Mouse (Mus musculus): ENCODE results near the gene Atad2b. TPM values are rescaled to one million over a fixed set of nuclear protein-coding genes. Genes with fewer than 3 reads are reported as not detected.
A peak's percentile ranks its signal among the peaks of the same experiment; 100 is the strongest.

Atad2b gene
- polyA plus RNA-seq, 1 experiment from 2014 or later: 4.7 TPM

- H3K27me3 ChIP-seq (ENCODE audit: insufficient read depth, low read length): no peaks in the 10 kb centered on the region
- no peak for TF ChIP-seq CTCF (IDR thresholded peaks at IDR 0.05; ENCODE audit: low read depth)
- TF ChIP-seq EP300 (IDR thresholded peaks at IDR 0.05; ENCODE audit: low read depth): no peak
- ATAC-seq (peak; percentile 54), DNase-seq (no peak)
- no peaks in the 10 kb centered on the region for H3K4me1 ChIP-seq (ENCODE audit: insufficient read depth)
- no peak overlapping the region for H3K4me2 ChIP-seq (ENCODE audit: low read depth, low read length)
- H3K4me3 ChIP-seq (ENCODE audit: low read depth, low read length): no peak overlapping the region
- no peak overlapping the region for H3K9ac ChIP-seq (replicated peaks)
- H3K36me3 ChIP-seq (replicated peaks; ENCODE audit: insufficient read depth, low read length): peaks cover 33% of the 10 kb centered on the region
- H3K9me3 ChIP-seq (ENCODE audit: low read length): no peaks in the 10 kb centered on the region
- H3K27ac ChIP-seq (ENCODE audit: low read depth): no peak overlapping the region
Observed at GRCm38 (mm10) chr12:4888739-4889138, 28.4 kb upstream of the Atad2b start.

- H3K27ac ChIP-seq (ENCODE audit: low read depth): no peak overlapping the region
- no peak overlapping the region for H3K9ac ChIP-seq (replicated peaks)
- no peak overlapping the region for H3K4me2 ChIP-seq (ENCODE audit: low read depth, low read length)
Observed at GRCm38 (mm10) chr12:4889251-4889650, 27.9 kb upstream of the Atad2b start.

GRCm38 (mm10) chr12:4889891-4890290 is 27.3 kb upstream of the Atad2b start:
- Histone ChIP-seq H3K9me3 (ENCODE audit: low read length) (no peaks in the 10 kb centered on the region), H3K4me1 (ENCODE audit: insufficient read depth) (no peaks in the 10 kb centered on the region), H3K27ac (ENCODE audit: low read depth) (no peak overlapping the region), H3K36me3 (replicated peaks; ENCODE audit: insufficient read depth, low read length) (peaks cover 32% of the 10 kb centered on the region), H3K9ac (replicated peaks) (no peak overlapping the region), H3K4me3 (ENCODE audit: low read depth, low read length) (no peak overlapping the region), H3K4me2 (ENCODE audit: low read depth, low read length) (no peak overlapping the region), H3K27me3 (ENCODE audit: insufficient read depth, low read length) (no peaks in the 10 kb centered on the region)
- DNase-seq (no peak), ATAC-seq (no peak)
- TF ChIP-seq EP300 (IDR thresholded peaks at IDR 0.05; ENCODE audit: low read depth) (no peak), CTCF (IDR thresholded peaks at IDR 0.05; ENCODE audit: low read depth) (no peak)
- WGBS (ENCODE audit: insufficient replicate concordance): 74% methylated on average over 1 of the region's 1 CpGs

More at GRCm38 (mm10) chr12:4889251-4889650, 27.9 kb upstream of the Atad2b start:
- Histone ChIP-seq H3K9me3 (ENCODE audit: low read length) (no peaks in the 10 kb centered on the region), H3K27me3 (ENCODE audit: insufficient read depth, low read length) (no peaks in the 10 kb centered on the region), H3K4me1 (ENCODE audit: insufficient read depth) (no peaks in the 10 kb centered on the region), H3K4me3 (ENCODE audit: low read depth, low read length) (no peak overlapping the region), H3K36me3 (replicated peaks; ENCODE audit: insufficient read depth, low read length) (peaks cover 35% of the 10 kb centered on the region)
- WGBS (ENCODE audit: insufficient replicate concordance): 87% methylated on average over 2 of the region's 2 CpGs
- no peak for TF ChIP-seq EP300 (IDR thresholded peaks at IDR 0.05; ENCODE audit: low read depth)
- TF ChIP-seq CTCF (IDR thresholded peaks at IDR 0.05; ENCODE audit: low read depth): no peak
- DNase-seq (no peak), ATAC-seq (no peak)

DNA sequence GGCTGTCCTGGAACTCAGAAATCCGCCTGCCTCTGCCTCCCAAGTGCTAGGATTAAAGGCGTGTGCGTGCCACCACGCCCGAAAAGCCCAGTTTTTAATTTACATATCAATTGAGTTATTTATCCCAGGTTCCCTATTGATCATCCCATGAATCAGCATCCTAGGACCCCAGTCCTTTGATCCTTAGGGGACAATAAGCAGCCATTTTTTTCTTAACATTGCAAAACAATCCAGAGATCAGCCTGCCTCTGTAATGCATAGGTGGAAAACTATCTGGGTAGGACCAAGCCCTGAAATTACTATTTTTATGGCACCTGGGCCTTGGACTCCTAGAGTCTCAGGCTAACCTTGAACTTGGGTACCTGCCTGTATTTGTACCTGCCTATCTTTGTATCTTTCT is 19.1 kb upstream of the Atad2b start:
- Histone ChIP-seq H3K4me3 (ENCODE audit: low read depth, low read length) (no peak overlapping the region), H3K27ac (ENCODE audit: low read depth) (no peak overlapping the region), H3K36me3 (replicated peaks; ENCODE audit: insufficient read depth, low read length) (peaks cover 10% of the 10 kb centered on the region), H3K9ac (replicated peaks) (no peak overlapping the region), H3K9me3 (ENCODE audit: low read length) (no peaks in the 10 kb centered on the region), H3K4me1 (ENCODE audit: insufficient read depth) (no peaks in the 10 kb centered on the region), H3K27me3 (ENCODE audit: insufficient read depth, low read length) (no peaks in the 10 kb centered on the region), H3K4me2 (ENCODE audit: low read depth, low read length) (no peak overlapping the region)
- no peak for DNase-seq
- no peak for ATAC-seq
- 92% methylated on average over 5 of the region's 5 CpGs for WGBS (ENCODE audit: insufficient replicate concordance)
- TF ChIP-seq CTCF (IDR thresholded peaks at IDR 0.05; ENCODE audit: low read depth): no peak
- TF ChIP-seq EP300 (IDR thresholded peaks at IDR 0.05; ENCODE audit: low read depth): no peak

DNA sequence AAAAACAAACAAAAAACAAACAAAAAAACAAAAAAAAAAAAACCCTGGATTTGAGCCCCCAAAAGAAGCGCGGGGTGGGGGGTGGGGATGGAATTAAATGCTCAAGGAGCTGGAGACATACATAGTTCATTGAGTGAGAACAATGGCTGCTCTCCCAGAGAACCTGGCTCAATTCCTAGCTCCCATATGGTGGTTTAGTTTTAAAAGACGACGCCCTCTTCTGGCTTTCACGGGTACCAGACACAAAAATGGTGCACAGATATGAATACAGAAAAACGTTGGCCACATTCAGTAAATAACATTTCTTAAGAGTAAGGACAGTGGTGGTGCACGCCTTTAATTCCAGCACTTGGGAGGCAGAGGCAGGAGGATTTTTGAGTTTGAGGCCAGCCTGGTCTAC is 11.2 kb upstream of the Atad2b start:
- WGBS (ENCODE audit: insufficient replicate concordance): 71% methylated on average over 7 of the region's 7 CpGs
- Histone ChIP-seq H3K36me3 (replicated peaks; ENCODE audit: insufficient read depth, low read length) (no peaks in the 10 kb centered on the region; the same call in 1 of the 2 replicates), H3K4me1 (ENCODE audit: insufficient read depth) (peaks cover 18% of the 10 kb centered on the region; the same call in 1 of the 2 replicates), H3K27me3 (ENCODE audit: insufficient read depth, low read length) (no peaks in the 10 kb centered on the region), H3K9ac (replicated peaks) (peak overlapping the region; percentile 85), H3K4me3 (ENCODE audit: low read depth, low read length) (peak overlapping the region; percentile 76), H3K4me2 (ENCODE audit: low read depth, low read length) (peak overlapping the region; percentile 79), H3K27ac (ENCODE audit: low read depth) (no peak overlapping the region), H3K9me3 (ENCODE audit: low read length) (no peaks in the 10 kb centered on the region)
- no peak for ATAC-seq
- no peak for DNase-seq
- no peak for TF ChIP-seq EP300 (IDR thresholded peaks at IDR 0.05; ENCODE audit: low read depth)
- TF ChIP-seq CTCF (IDR thresholded peaks at IDR 0.05; ENCODE audit: low read depth): peak; percentile 50

DNA sequence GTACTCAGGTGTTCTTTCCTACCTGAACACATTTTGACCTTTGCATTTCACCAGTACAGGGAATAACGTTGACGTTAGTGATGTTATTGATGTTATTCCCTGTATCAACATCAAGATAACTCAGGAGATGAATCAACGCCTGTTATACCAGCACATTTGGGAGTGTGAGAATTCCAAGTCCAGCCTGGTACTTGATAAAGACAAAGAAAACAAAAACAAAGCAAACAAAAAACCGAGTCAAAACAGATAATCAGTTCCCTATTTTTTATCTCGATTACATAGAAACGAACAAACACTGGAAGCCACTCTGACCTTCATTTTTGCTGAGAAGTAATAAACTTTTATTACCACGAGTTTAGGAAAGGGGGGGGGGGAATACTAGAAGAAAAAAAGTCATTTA is 10.7 kb upstream of the Atad2b start:
- peaks cover 18% of the 10 kb centered on the region; the same call in 1 of the 2 replicates for H3K4me1 ChIP-seq (ENCODE audit: insufficient read depth)
- DNase-seq: no peak
- TF ChIP-seq EP300 (IDR thresholded peaks at IDR 0.05; ENCODE audit: low read depth): no peak
- no peak for TF ChIP-seq CTCF (IDR thresholded peaks at IDR 0.05; ENCODE audit: low read depth)
- peak overlapping the region; percentile 79 for H3K4me2 ChIP-seq (ENCODE audit: low read depth, low read length)
- H3K36me3 ChIP-seq (replicated peaks; ENCODE audit: insufficient read depth, low read length): no peaks in the 10 kb centered on the region; the same call in 1 of the 2 replicates
- 19% methylated on average over 7 of the region's 7 CpGs for WGBS (ENCODE audit: insufficient replicate concordance)
- H3K4me3 ChIP-seq (ENCODE audit: low read depth, low read length): peak overlapping the region; percentile 76
- H3K27me3 ChIP-seq (ENCODE audit: insufficient read depth, low read length): no peaks in the 10 kb centered on the region
- peak overlapping the region; percentile 85 for H3K9ac ChIP-seq (replicated peaks)
- peak overlapping the region; percentile 95 for H3K27ac ChIP-seq (ENCODE audit: low read depth)
- ATAC-seq: no peak
- H3K9me3 ChIP-seq (ENCODE audit: low read length): no peaks in the 10 kb centered on the region
